Mouse (Mus musculus): ENCODE measurements around the gene Tssc4. TPM values are rescaled to one million over a fixed set of nuclear protein-coding genes. Genes with fewer than 3 reads are reported as not detected.

Tssc4 gene
- 95.1 and 111 TPM in 2 replicates for polyA plus RNA-seq (2016; fragmentation: Nextera tagmentation; extraction: Ambion mirVana)

GRCm38 (mm10) chr7:143068882-143069591 is at the start of gene Tssc4:
Tssc4 (plus strand) TSS chr7:143069249.
- Histone ChIP-seq H3K4me1 (peaks cover 30% of the 10 kb centered on the region), H3K27me3 (no peaks in the 10 kb centered on the region), H3K4me3 (peak within 1 kb of the TSS; percentile 64), H3K27ac (replicated peaks) (peak within 1 kb of the TSS; percentile 94), H3K4me2 (replicated peaks) (peak within 1 kb of the TSS; percentile 100), H3K36me3 (peaks cover 41% of the 10 kb centered on the region), H3K9ac (replicated peaks) (peak within 1 kb of the TSS; percentile 85), H3K9me3 (no peaks in the 10 kb centered on the region)
- ATAC-seq (ENCODE audit: low FRiP score, low read depth), result peak; percentile 96
- WGBS, result under 1% methylated on average over 51 of the region's 51 CpGs

- Histone ChIP-seq H3K4me3 (no peak overlapping the region), H3K36me3 (0 out of 2 replicates have a peak, but pooled peaks cover under 1% of the 10 kb centered on the region), H3K9ac (replicated peaks) (no peak overlapping the region), H3K9me3 (no peaks in the 10 kb centered on the region), H3K4me2 (replicated peaks) (no peak overlapping the region), H3K4me1 (peaks cover 7% of the 10 kb centered on the region; the same call in 1 of the 2 replicates), H3K27ac (replicated peaks) (no peak overlapping the region), H3K27me3 (no peaks in the 10 kb centered on the region)
- no peak for ATAC-seq (ENCODE audit: low FRiP score, low read depth)
Observed at GRCm38 (mm10) chr7:143020040-143020439, 49.0 kb upstream of the Tssc4 start.

GRCm38 (mm10) chr7:143020764-143021163 is 48.3 kb upstream of the Tssc4 start:
- Histone ChIP-seq H3K36me3 (0 out of 2 replicates have a peak, but pooled peaks cover 3% of the 10 kb centered on the region), H3K27me3 (no peaks in the 10 kb centered on the region), H3K9me3 (no peaks in the 10 kb centered on the region), H3K27ac (replicated peaks) (no peak overlapping the region), H3K9ac (replicated peaks) (no peak overlapping the region), H3K4me3 (no peak overlapping the region), H3K4me2 (replicated peaks) (no peak overlapping the region), H3K4me1 (peaks cover 7% of the 10 kb centered on the region; the same call in 1 of the 2 replicates)
- 89% methylated on average over 3 of the region's 3 CpGs for WGBS
- no peak for ATAC-seq (ENCODE audit: low FRiP score, low read depth)

GRCm38 (mm10) chr7:143021356-143022164 is 47.5 kb upstream of the Tssc4 start:
- no peak overlapping the region for H3K4me2 ChIP-seq (replicated peaks)
- 0 out of 2 replicates have a peak, but pooled peaks cover 3% of the 10 kb centered on the region for H3K36me3 ChIP-seq
- no peak overlapping the region for H3K9ac ChIP-seq (replicated peaks)
- H3K9me3 ChIP-seq, result no peaks in the 10 kb centered on the region
- H3K4me1 ChIP-seq, result no peaks in the 10 kb centered on the region
- no peak overlapping the region for H3K4me3 ChIP-seq
- ATAC-seq (ENCODE audit: low FRiP score, low read depth), result no peak
- no peak overlapping the region for H3K27ac ChIP-seq (replicated peaks)
- no peaks in the 10 kb centered on the region for H3K27me3 ChIP-seq
- WGBS, result 64% methylated on average over 5 of the region's 5 CpGs

- Histone ChIP-seq H3K36me3 (0 out of 2 replicates have a peak, but pooled peaks cover 3% of the 10 kb centered on the region), H3K4me3 (no peak overlapping the region), H3K27me3 (no peaks in the 10 kb centered on the region), H3K4me1 (no peaks in the 10 kb centered on the region), H3K27ac (replicated peaks) (no peak overlapping the region), H3K9ac (replicated peaks) (no peak overlapping the region), H3K4me2 (replicated peaks) (no peak overlapping the region), H3K9me3 (no peaks in the 10 kb centered on the region)
- ATAC-seq (ENCODE audit: low FRiP score, low read depth), result no peak
- WGBS, result 96% methylated on average over 2 of the region's 2 CpGs
Observed at GRCm38 (mm10) chr7:143023499-143023898, 45.5 kb upstream of the Tssc4 start.

- WGBS, result 97% methylated on average over 1 of the region's 1 CpGs
- no peak overlapping the region for H3K4me3 ChIP-seq
- H3K36me3 ChIP-seq, result 0 out of 2 replicates have a peak, but pooled peaks cover 3% of the 10 kb centered on the region
- no peak overlapping the region for H3K27ac ChIP-seq (replicated peaks)
- no peak overlapping the region for H3K9ac ChIP-seq (replicated peaks)
- H3K4me2 ChIP-seq (replicated peaks), result no peak overlapping the region
- H3K9me3 ChIP-seq, result no peaks in the 10 kb centered on the region
- no peaks in the 10 kb centered on the region for H3K4me1 ChIP-seq
- ATAC-seq (ENCODE audit: low FRiP score, low read depth), result no peak
- H3K27me3 ChIP-seq, result no peaks in the 10 kb centered on the region
Observed at GRCm38 (mm10) chr7:143024293-143024692, 44.8 kb upstream of the Tssc4 start.

- H3K36me3 ChIP-seq, result 0 out of 2 replicates have a peak, but pooled peaks cover 3% of the 10 kb centered on the region
- no peak overlapping the region for H3K4me2 ChIP-seq (replicated peaks)
- no peak overlapping the region for H3K9ac ChIP-seq (replicated peaks)
- 94% methylated on average over 3 of the region's 3 CpGs for WGBS
- no peak overlapping the region for H3K4me3 ChIP-seq
- no peak for ATAC-seq (ENCODE audit: low FRiP score, low read depth)
- H3K4me1 ChIP-seq, result no peaks in the 10 kb centered on the region
- no peaks in the 10 kb centered on the region for H3K27me3 ChIP-seq
- H3K27ac ChIP-seq (replicated peaks), result no peak overlapping the region
- H3K9me3 ChIP-seq, result no peaks in the 10 kb centered on the region
Observed at GRCm38 (mm10) chr7:143025496-143025895, 43.6 kb upstream of the Tssc4 start.

GRCm38 (mm10) chr7:143027196-143027595 is 41.9 kb upstream of the Tssc4 start:
- WGBS, result 97% methylated on average over 4 of the region's 4 CpGs
- 0 out of 2 replicates have a peak, but pooled peaks cover 3% of the 10 kb centered on the region for H3K36me3 ChIP-seq
- no peaks in the 10 kb centered on the region for H3K4me1 ChIP-seq
- ATAC-seq (ENCODE audit: low FRiP score, low read depth), result no peak
- no peak overlapping the region for H3K9ac ChIP-seq (replicated peaks)
- no peak overlapping the region for H3K4me3 ChIP-seq
- H3K27me3 ChIP-seq, result no peaks in the 10 kb centered on the region
- no peak overlapping the region for H3K4me2 ChIP-seq (replicated peaks)
- no peaks in the 10 kb centered on the region for H3K9me3 ChIP-seq
- H3K27ac ChIP-seq (replicated peaks), result no peak overlapping the region

- H3K9me3 ChIP-seq, result no peaks in the 10 kb centered on the region
- 94% methylated on average over 1 of the region's 1 CpGs for WGBS
- no peak for ATAC-seq (ENCODE audit: low FRiP score, low read depth)
- H3K36me3 ChIP-seq, result 0 out of 2 replicates have a peak, but pooled peaks cover 3% of the 10 kb centered on the region
- no peak overlapping the region for H3K4me2 ChIP-seq (replicated peaks)
- no peaks in the 10 kb centered on the region for H3K27me3 ChIP-seq
- no peak overlapping the region for H3K9ac ChIP-seq (replicated peaks)
- no peaks in the 10 kb centered on the region for H3K4me1 ChIP-seq
- H3K4me3 ChIP-seq, result no peak overlapping the region
- H3K27ac ChIP-seq (replicated peaks), result no peak overlapping the region
Observed at GRCm38 (mm10) chr7:143031816-143032215, 37.2 kb upstream of the Tssc4 start.

GRCm38 (mm10) chr7:143033581-143033980 is 35.5 kb upstream of the Tssc4 start:
- H3K27me3 ChIP-seq, result no peaks in the 10 kb centered on the region
- 0 out of 2 replicates have a peak, but pooled peaks cover 3% of the 10 kb centered on the region for H3K36me3 ChIP-seq
- no peak for ATAC-seq (ENCODE audit: low FRiP score, low read depth)
- WGBS, result 89% methylated on average over 4 of the region's 4 CpGs
- H3K27ac ChIP-seq (replicated peaks), result no peak overlapping the region
- no peak overlapping the region for H3K4me3 ChIP-seq
- no peaks in the 10 kb centered on the region for H3K4me1 ChIP-seq
- H3K4me2 ChIP-seq (replicated peaks), result no peak overlapping the region
- no peak overlapping the region for H3K9ac ChIP-seq (replicated peaks)
- H3K9me3 ChIP-seq, result no peaks in the 10 kb centered on the region

GRCm38 (mm10) chr7:143034112-143034511 is 34.9 kb upstream of the Tssc4 start:
- H3K4me3 ChIP-seq, result no peak overlapping the region
- H3K36me3 ChIP-seq, result 0 out of 2 replicates have a peak, but pooled peaks cover 3% of the 10 kb centered on the region
- no peaks in the 10 kb centered on the region for H3K4me1 ChIP-seq
- no peak overlapping the region for H3K4me2 ChIP-seq (replicated peaks)
- no peak for ATAC-seq (ENCODE audit: low FRiP score, low read depth)
- no peak overlapping the region for H3K27ac ChIP-seq (replicated peaks)
- no peaks in the 10 kb centered on the region for H3K27me3 ChIP-seq
- H3K9me3 ChIP-seq, result no peaks in the 10 kb centered on the region
- no peak overlapping the region for H3K9ac ChIP-seq (replicated peaks)
- WGBS, result 96% methylated on average over 2 of the region's 2 CpGs
